ENCODE assay signal across 26 mouse cellular contexts in the genomic region with DNA sequence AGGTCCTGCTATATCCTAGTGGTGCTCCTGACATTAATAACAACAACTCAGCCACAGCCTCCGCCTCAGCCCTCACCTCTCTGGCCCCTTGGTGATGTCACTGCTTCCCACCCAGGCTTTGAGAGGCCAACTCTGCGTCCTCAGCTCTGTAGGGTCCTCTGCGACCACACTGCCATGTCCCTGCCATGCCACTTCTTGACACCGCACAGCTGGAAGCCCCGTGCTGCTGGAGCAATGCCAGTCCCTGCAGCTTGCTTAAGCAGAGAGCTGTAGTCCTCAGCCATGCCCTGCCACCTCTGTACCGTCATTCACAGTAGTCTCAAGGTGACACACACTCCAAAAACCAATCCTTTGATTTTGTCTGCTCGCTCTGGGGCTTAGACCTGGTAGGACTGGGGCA.
DNase-seq lines count a peak whose midpoint lies in the region; ATAC-seq and TF ChIP-seq lines count a peak whose summit lies in the region.
"Had no signal": no experiment of that assay in that cellular context is flagged by ENCODE, and none has a peak within 500 bp of the region (broad histone marks: within the 10 kb centered on the region; RNA-seq: fewer than 3 reads in every experiment).

No protein-coding gene starts in this region.

- ATAC-seq in lung, postnatal 0 days = no peak
- ATAC-seq: activated CD4-positive, CD25-positive, alpha-beta regulatory T cell, adult 4 months; forebrain, embryonic 15.5 days; hindbrain, postnatal 0 days; midbrain, embryonic 13.5 days had no signal

- H3K9ac ChIP-seq in lung, postnatal 0 days (replicated peaks; ENCODE audit: low read depth) = no peak overlapping the region
- H3K9ac ChIP-seq: embryonic facial prominence, embryonic 13.5 days; forebrain, embryonic 15.5 days; heart, embryonic 15.5 days; hindbrain, embryonic 12.5 days; intestine, embryonic 15.5 days; kidney, embryonic 15.5 days; limb, embryonic 12.5 days; midbrain, embryonic 13.5 days; neural tube, embryonic 13.5 days had no signal

- no peaks in the 10 kb centered on the region for H3K36me3 ChIP-seq in lung, postnatal 0 days (ENCODE audit: insufficient read depth, low read length)
- H3K36me3 ChIP-seq: embryonic facial prominence, embryonic 13.5 days; forebrain, embryonic 10.5 days; forebrain, embryonic 15.5 days; heart, embryonic 15.5 days; hindbrain, embryonic 12.5 days; intestine, embryonic 15.5 days; kidney, embryonic 15.5 days; limb, embryonic 12.5 days; midbrain, embryonic 13.5 days; neural tube, embryonic 13.5 days had no signal

- WGBS in lung, postnatal 0 days = 50% methylated on average over 7 of the region's 7 CpGs

- no peak overlapping the region for H3K27ac ChIP-seq in lung, postnatal 0 days (ENCODE audit: low read length)
- H3K27ac ChIP-seq: embryonic facial prominence, embryonic 13.5 days; forebrain, embryonic 10.5 days; forebrain, embryonic 15.5 days; heart, embryonic 15.5 days; hindbrain, embryonic 12.5 days; hindbrain, postnatal 0 days; intestine, embryonic 15.5 days; kidney, embryonic 15.5 days; limb, embryonic 12.5 days; midbrain, embryonic 13.5 days; neural tube, embryonic 13.5 days had no signal

- no peaks in the 10 kb centered on the region for H3K9me3 ChIP-seq in lung, postnatal 0 days (ENCODE audit: low read length)
- H3K9me3 ChIP-seq: embryonic facial prominence, embryonic 13.5 days; forebrain, embryonic 15.5 days; heart, embryonic 15.5 days; hindbrain, embryonic 12.5 days; intestine, embryonic 15.5 days; kidney, embryonic 15.5 days; limb, embryonic 12.5 days; midbrain, embryonic 13.5 days; neural tube, embryonic 13.5 days had no signal

- H3K4me2 ChIP-seq in lung, postnatal 0 days (replicated peaks; ENCODE audit: low read depth, low read length) = no peak overlapping the region
- H3K4me2 ChIP-seq: embryonic facial prominence, embryonic 13.5 days; forebrain, embryonic 15.5 days; heart, embryonic 15.5 days; hindbrain, embryonic 12.5 days; intestine, embryonic 15.5 days; kidney, embryonic 15.5 days; limb, embryonic 12.5 days; midbrain, embryonic 13.5 days; neural tube, embryonic 13.5 days had no signal

- H3K4me3 ChIP-seq in lung, postnatal 0 days (ENCODE audit: low read depth, low read length) = no peak overlapping the region
- H3K4me3 ChIP-seq: embryonic facial prominence, embryonic 13.5 days; forebrain, embryonic 10.5 days; forebrain, embryonic 15.5 days; heart, embryonic 15.5 days; hindbrain, embryonic 12.5 days; intestine, embryonic 15.5 days; kidney, embryonic 15.5 days; limb, embryonic 12.5 days; megakaryocyte, embryonic 14.5 days; midbrain, embryonic 13.5 days; neural tube, embryonic 13.5 days had no signal

- no peak for TF ChIP-seq EP300 in lung, postnatal 0 days (IDR thresholded peaks at IDR 0.05)

- H3K4me1 ChIP-seq in lung, postnatal 0 days (ENCODE audit: insufficient read depth, low read depth, low read length) = no peaks in the 10 kb centered on the region
- H3K4me1 ChIP-seq: embryonic facial prominence, embryonic 13.5 days; forebrain, embryonic 15.5 days; heart, embryonic 15.5 days; hindbrain, embryonic 12.5 days; limb, embryonic 12.5 days; megakaryocyte, embryonic 14.5 days; midbrain, embryonic 13.5 days; neural tube, embryonic 13.5 days had no signal

- TF ChIP-seq CTCF in lung, postnatal 0 days (IDR thresholded peaks at IDR 0.05) = no peak

- no peaks in the 10 kb centered on the region for H3K27me3 ChIP-seq in lung, postnatal 0 days (replicated peaks; ENCODE audit: insufficient read depth, low read length)
- H3K27me3 ChIP-seq: CH12.LX; embryonic facial prominence, embryonic 13.5 days; forebrain, embryonic 15.5 days; heart, embryonic 15.5 days; hindbrain, embryonic 12.5 days; intestine, embryonic 15.5 days; kidney, embryonic 15.5 days; limb, embryonic 12.5 days; midbrain, embryonic 13.5 days; neural tube, embryonic 13.5 days had no signal

- peak; percentile 24 for DNase-seq in adrenal gland, postnatal 10 days
- DNase-seq in adrenal gland, adult (ENCODE audit: inconsistent age in 2 of 2, low spot score in 1 of 2) = no peak
- DNase-seq in gastrocnemius, postnatal 10 days = peak; percentile 6
- no peak for DNase-seq in gastrocnemius, postnatal 25 days
- DNase-seq in kidney, postnatal 4 days = peak; percentile 18 to 21
- DNase-seq in kidney, adult 8-10 months = no peak
- DNase-seq in lung, postnatal 10 days = peak; percentile 30
- DNase-seq in lung, postnatal 0 days (ENCODE audit: low spot score) = no peak
- DNase-seq: cerebellum, adult 9-10 months; layer of hippocampus, postnatal 36 days; thymus, adult 18-20 months; thymus, postnatal 25 days had no signal

Comparison
In these comparisons a context has a peak if more than half of its experiments do, and no peak if none do; other contexts are left out.
1. DNase-seq: peak in adrenal gland, postnatal 10 days (single experiment), gastrocnemius, postnatal 10 days (single experiment), kidney, postnatal 4 days (2 of 2) and lung, postnatal 10 days (single experiment); none in adrenal gland, adult (0 of 2), gastrocnemius, postnatal 25 days (single experiment), kidney, adult 8-10 months (0 of 2) and lung, postnatal 0 days (single experiment).